Mouse (Mus musculus): ENCODE results near the gene Foxp4. TPM values are rescaled to one million over a fixed set of nuclear protein-coding genes. Genes with fewer than 3 reads are reported as not detected.

Gene Foxp4
- total and polyA plus RNA-seq, 3 experiments = 7.1 to 50.5 TPM; not detected in 1

DNA sequence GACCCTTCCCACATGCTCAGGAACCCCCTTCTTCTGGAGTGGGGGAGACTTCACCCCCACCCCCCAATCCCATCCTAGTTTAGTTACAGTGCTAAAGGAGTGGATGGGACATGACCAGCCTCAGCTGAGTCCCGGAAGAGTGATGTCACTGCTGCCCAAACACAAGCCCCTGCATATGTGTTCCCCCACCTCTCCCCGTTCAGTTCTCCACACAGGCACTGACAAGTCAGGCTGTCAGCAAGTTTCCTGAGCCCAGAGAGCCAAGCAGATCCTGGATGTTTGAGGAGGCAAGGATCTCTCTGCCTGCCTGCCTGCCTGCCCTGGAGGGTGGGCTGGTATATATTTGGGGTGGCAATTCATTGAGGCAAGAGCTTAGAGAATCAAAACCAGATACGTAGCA is 45.2 kb downstream of the Foxp4 start:
- peaks cover 8 to 9% of the 10 kb centered on the region in 2 experiments; a peak in 3 of 4 replicates for H3K4me1 ChIP-seq (ENCODE audit: control insufficient read depth in 1 of 2, insufficient read depth in 2 of 2, low read length in 2 of 2)

DNA sequence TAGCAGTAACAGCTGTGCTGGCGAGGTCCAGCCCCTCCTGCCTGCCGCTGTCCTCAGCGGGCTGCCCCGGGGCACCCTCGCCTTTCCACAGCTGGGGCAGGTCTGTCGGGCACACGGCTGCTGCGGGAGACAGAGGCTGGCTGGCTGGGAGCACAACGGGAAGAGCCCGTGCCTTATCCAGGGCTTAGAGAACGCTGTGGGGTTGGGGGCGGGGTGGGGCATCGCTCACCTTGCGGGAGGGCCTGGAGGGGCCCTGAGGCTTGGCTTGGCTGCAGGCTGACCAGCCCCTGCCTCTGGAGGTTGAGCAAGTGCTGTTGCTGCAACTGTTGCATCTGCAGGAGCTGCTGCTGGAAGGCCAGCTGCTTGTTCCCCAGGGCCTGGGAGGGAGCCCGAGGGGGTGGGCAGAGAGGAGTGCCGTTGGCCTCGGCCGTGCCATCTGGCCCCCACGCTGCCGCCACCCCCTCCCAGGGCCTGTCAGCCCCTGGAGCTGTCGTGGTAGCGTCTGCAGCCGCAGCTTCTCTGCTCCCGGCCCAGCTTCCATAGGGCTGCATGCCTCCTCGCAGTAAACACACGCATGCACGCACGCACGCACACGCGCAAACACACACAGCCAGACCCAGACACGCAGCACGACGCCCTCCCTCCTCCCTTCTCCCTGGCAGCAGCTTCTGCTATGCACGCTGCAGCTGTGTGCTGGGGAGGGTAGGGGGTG is 45.9 kb downstream of the Foxp4 start:
- no peak for DNase-seq (ENCODE audit: low read depth, low spot score)
- Histone ChIP-seq H3K9me3 (replicated peaks; ENCODE audit: insufficient read depth, low read length) (no peaks in the 10 kb centered on the region), H3K27me3 (ENCODE audit: control insufficient read depth in 1 of 2, insufficient read depth in 2 of 2, low read length in 2 of 2) (no peaks in the 10 kb centered on the region), H3K4me1 (ENCODE audit: control insufficient read depth in 1 of 2, insufficient read depth in 2 of 2, low read length in 2 of 2) (peaks cover 8 to 12% of the 10 kb centered on the region in 2 experiments; a peak in 3 of 4 replicates), H3K79me2 (ENCODE audit: control insufficient read depth, insufficient read depth, low read length, poor library complexity) (no peaks in the 10 kb centered on the region), H3K27ac (ENCODE audit: control insufficient read depth, low read depth, low read length) (no peak overlapping the region), H3K4me3 (ENCODE audit: control insufficient read depth in 1 of 2, insufficient read depth in 1 of 2, low read depth in 2 of 2, low read length in 2 of 2) (no peak overlapping the region), H3K9ac (ENCODE audit: control insufficient read depth, low read depth, low read length, poor library complexity, severe bottlenecking) (no peak overlapping the region), H3K36me3 (ENCODE audit: control insufficient read depth in 1 of 2, insufficient read depth in 2 of 2, low read length in 2 of 2) (peaks cover 0 to 9% of the 10 kb centered on the region in 2 experiments; a peak in 3 of 4 replicates)
- TF ChIP-seq BHLHE40 (IDR thresholded peaks at IDR 0.05; ENCODE audit: borderline replicate concordance, low read depth, low read length) (no peak), SMC3 (IDR thresholded peaks at IDR 0.05; ENCODE audit: low read depth, low read length) (no peak), GABPA (IDR thresholded peaks at IDR 0.05; ENCODE audit: low read depth, low read length) (no peak), CHD2 (IDR thresholded peaks at IDR 0.05; ENCODE audit: low read length) (no peak), ZMIZ1 (IDR thresholded peaks at IDR 0.05; ENCODE audit: low read depth, low read length) (no peak), CHD1 (IDR thresholded peaks at IDR 0.05; ENCODE audit: low read depth, low read length) (no peak), CTCF (IDR thresholded peaks at IDR 0.05 in 2 of 3, conservative IDR thresholded peaks at IDR 0.05 in 1 of 3; ENCODE audit: control insufficient read depth in 1 of 3, insufficient read depth in 1 of 3, low read depth in 2 of 3, low read length in 3 of 3, poor library complexity in 1 of 3, severe bottlenecking in 1 of 3) (no peak), KAT2A (conservative IDR thresholded peaks at IDR 0.05; ENCODE audit: low read depth, low read length) (no peak), TAL1 (IDR thresholded peaks at IDR 0.05; ENCODE audit: low read length) (no peak), ZC3H11A (IDR thresholded peaks at IDR 0.05; ENCODE audit: low read depth, low read length) (no peak), E2F4 (IDR thresholded peaks at IDR 0.05; ENCODE audit: borderline replicate concordance, low read depth, low read length) (no peak), ZNF384 (IDR thresholded peaks at IDR 0.05; ENCODE audit: low read depth, low read length) (no peak), NRF1 (IDR thresholded peaks at IDR 0.05; ENCODE audit: insufficient read depth, low read depth, low read length, poor library complexity, severe bottlenecking) (no peak), RCOR1 (IDR thresholded peaks at IDR 0.05; ENCODE audit: low read depth, low read length) (no peak), MYC (IDR thresholded peaks at IDR 0.05; ENCODE audit: low read depth, low read length) (no peak), EP300 (IDR thresholded peaks at IDR 0.05; ENCODE audit: low read depth in 1 of 2, low read length in 2 of 2) (no peak)

More for the DNA sequence above, 45.2 kb downstream of the Foxp4 start:
- DNase-seq (ENCODE audit: low read depth, low spot score) = no peak
- Histone ChIP-seq H3K9me3 (replicated peaks; ENCODE audit: insufficient read depth, low read length) (no peaks in the 10 kb centered on the region), H3K27me3 (ENCODE audit: control insufficient read depth in 1 of 2, insufficient read depth in 2 of 2, low read length in 2 of 2) (no peaks in the 10 kb centered on the region), H3K79me2 (ENCODE audit: control insufficient read depth, insufficient read depth, low read length, poor library complexity) (no peaks in the 10 kb centered on the region), H3K4me3 (ENCODE audit: control insufficient read depth in 1 of 2, insufficient read depth in 1 of 2, low read depth in 2 of 2, low read length in 2 of 2) (no peak overlapping the region), H3K27ac (ENCODE audit: control insufficient read depth, low read depth, low read length) (no peak overlapping the region), H3K36me3 (ENCODE audit: control insufficient read depth in 1 of 2, insufficient read depth in 2 of 2, low read length in 2 of 2) (peaks cover 0 to 7% of the 10 kb centered on the region in 2 experiments; a peak in 3 of 4 replicates), H3K9ac (ENCODE audit: control insufficient read depth, low read depth, low read length, poor library complexity, severe bottlenecking) (no peak overlapping the region)
- no peak for TF ChIP-seq TBP (IDR thresholded peaks at IDR 0.05; ENCODE audit: low read depth, low read length)
